Mouse (Mus musculus) E14TG2a.4 (cell line): ENCODE data around the gene Focad.

Source experiments
- H3K27me3 ChIP-seq: 2 replicates; pipeline ENCODE4 v1.6.1; 2014; ENCODE audit warnings: low read length, control low read depth; ENCODE audit not compliant: insufficient read depth
- H3K36me3 ChIP-seq: 2 replicates; pipeline ENCODE4 v1.6.1; 2014; ENCODE audit warnings: low read length, control low read depth; ENCODE audit not compliant: insufficient read depth
- H3K4me1 ChIP-seq: replicated peaks from 2 replicates; pipeline ENCODE4 v1.6.1; 2014; ENCODE audit warnings: low read depth, low read length, control low read depth
- H3K4me3 ChIP-seq: replicated peaks from 2 replicates; pipeline ENCODE4 v1.5.1; 2014; ENCODE audit warnings: mild to moderate bottlenecking, low read length
- H3K9me3 ChIP-seq: 2 replicates; pipeline ENCODE4 v1.6.1; 2014; ENCODE audit warnings: low read length, control low read depth
- CTCF ChIP-seq: conservative IDR thresholded peaks from 2 replicates; pipeline ENCODE4 v1.5.1; 2014; ENCODE audit warnings: low read length
- NANOG ChIP-seq: IDR thresholded peaks from 2 replicates; pipeline ENCODE4 v1.6.1; 2014; ENCODE audit warnings: borderline replicate concordance, low read length, mixed read lengths
- POU5F1 ChIP-seq: IDR thresholded peaks from 2 replicates; pipeline ENCODE4 v1.6.1; 2014; ENCODE audit warnings: low read length, borderline replicate concordance

Gene Focad

GRCm38 (mm10) chr4:88245494-88245893 lies 151.1 kb downstream of the Focad start:
- H3K4me1 ChIP-seq, result no peaks in the 10 kb centered on the region
- H3K9me3 ChIP-seq, result no peaks in the 10 kb centered on the region
- no peak overlapping the region for H3K4me3 ChIP-seq
- H3K27me3 ChIP-seq, result no peaks in the 10 kb centered on the region
- no peaks in the 10 kb centered on the region for H3K36me3 ChIP-seq
- TF ChIP-seq NANOG (no peak), CTCF (no peak), POU5F1 (no peak)

- H3K9me3 ChIP-seq, result peaks cover 3% of the 10 kb centered on the region; the same call in 1 of the 2 replicates
- TF ChIP-seq POU5F1 (no peak), NANOG (no peak), CTCF (no peak)
- no peaks in the 10 kb centered on the region for H3K4me1 ChIP-seq
- no peaks in the 10 kb centered on the region for H3K36me3 ChIP-seq
- H3K27me3 ChIP-seq, result no peaks in the 10 kb centered on the region
- H3K4me3 ChIP-seq, result no peak overlapping the region
Observed at GRCm38 (mm10) chr4:88261349-88261748, 166.9 kb downstream of the Focad start.

DNA sequence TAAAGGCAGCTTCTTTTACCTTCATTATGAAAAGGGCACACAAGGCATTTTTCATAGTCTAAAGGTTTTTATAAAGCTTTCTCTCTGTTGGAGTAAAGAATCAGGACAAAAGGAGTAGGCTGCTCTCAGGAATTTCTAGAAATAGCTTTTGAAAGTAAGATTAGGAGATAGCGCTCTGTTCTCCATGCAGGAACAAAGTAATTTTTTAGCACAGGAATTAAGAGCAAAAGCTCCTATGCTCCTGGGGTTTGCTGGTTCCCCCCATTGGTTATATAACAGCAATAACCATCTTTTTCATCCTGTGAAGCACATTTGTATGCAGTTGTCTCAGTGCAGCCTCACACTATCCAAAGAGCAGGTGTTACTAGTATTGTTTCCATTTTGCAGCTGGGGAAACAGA lies 170.1 kb downstream of the Focad start:
- H3K36me3 ChIP-seq, result no peaks in the 10 kb centered on the region
- TF ChIP-seq CTCF (no peak), NANOG (no peak), POU5F1 (no peak)

GRCm38 (mm10) chr4:88270408-88271067 lies 176.1 kb downstream of the Focad start:
- Histone ChIP-seq H3K9me3 (no peaks in the 10 kb centered on the region), H3K36me3 (no peaks in the 10 kb centered on the region), H3K4me1 (no peaks in the 10 kb centered on the region), H3K4me3 (no peak overlapping the region), H3K27me3 (no peaks in the 10 kb centered on the region)
- TF ChIP-seq NANOG (no peak), CTCF (no peak), POU5F1 (no peak)

More for the DNA sequence above, 170.1 kb downstream of the Focad start:
- Histone ChIP-seq H3K4me1 (no peaks in the 10 kb centered on the region), H3K4me3 (no peak overlapping the region), H3K9me3 (no peaks in the 10 kb centered on the region), H3K27me3 (no peaks in the 10 kb centered on the region)

DNA sequence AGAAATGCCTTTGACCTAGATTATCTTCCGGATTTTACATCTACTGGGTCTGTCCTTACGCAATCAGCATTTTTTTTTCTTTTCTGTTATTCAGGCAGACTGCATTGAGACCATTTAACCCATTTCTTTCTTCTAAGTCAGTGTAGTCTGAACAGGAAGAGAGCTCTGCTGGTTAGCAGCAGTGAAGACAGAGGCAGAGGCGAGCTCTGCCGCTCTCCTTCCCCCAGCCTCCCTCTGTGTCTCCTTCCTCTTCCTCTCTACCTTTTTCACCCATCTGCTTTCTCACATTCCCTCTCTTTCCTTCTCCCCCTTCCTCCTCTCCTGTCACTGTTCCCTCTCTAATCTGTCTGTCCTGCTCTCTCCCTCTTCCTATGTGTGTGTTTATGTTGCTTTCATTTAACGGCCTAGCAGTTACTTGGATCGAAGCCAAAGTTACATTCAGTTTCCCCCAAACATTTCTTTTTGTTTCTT lies 181.2 kb downstream of the Focad start:
- no peaks in the 10 kb centered on the region for H3K4me1 ChIP-seq
- no peak overlapping the region for H3K4me3 ChIP-seq
- no peaks in the 10 kb centered on the region for H3K27me3 ChIP-seq
- TF ChIP-seq CTCF, result no peak
- TF ChIP-seq NANOG, result no peak
- TF ChIP-seq POU5F1, result no peak
- no peaks in the 10 kb centered on the region for H3K9me3 ChIP-seq
- H3K36me3 ChIP-seq, result no peaks in the 10 kb centered on the region

- Histone ChIP-seq H3K27me3 (no peaks in the 10 kb centered on the region), H3K9me3 (no peaks in the 10 kb centered on the region), H3K36me3 (no peaks in the 10 kb centered on the region), H3K4me3 (no peak overlapping the region), H3K4me1 (no peaks in the 10 kb centered on the region)
- TF ChIP-seq NANOG (no peak), POU5F1 (no peak), CTCF (no peak)
Observed at GRCm38 (mm10) chr4:88276058-88276734, 181.8 kb downstream of the Focad start.

GRCm38 (mm10) chr4:88278524-88278923 lies 184.1 kb downstream of the Focad start:
- Histone ChIP-seq H3K36me3 (no peaks in the 10 kb centered on the region), H3K4me1 (no peaks in the 10 kb centered on the region), H3K4me3 (no peak overlapping the region), H3K27me3 (no peaks in the 10 kb centered on the region), H3K9me3 (no peaks in the 10 kb centered on the region)
- TF ChIP-seq NANOG, result no peak
- TF ChIP-seq POU5F1, result no peak
- TF ChIP-seq CTCF, result no peak

- no peaks in the 10 kb centered on the region for H3K4me1 ChIP-seq
- H3K4me3 ChIP-seq, result no peak overlapping the region
- no peaks in the 10 kb centered on the region for H3K27me3 ChIP-seq
- TF ChIP-seq CTCF (peak; percentile 57), POU5F1 (no peak)
- H3K36me3 ChIP-seq, result no peaks in the 10 kb centered on the region
- no peaks in the 10 kb centered on the region for H3K9me3 ChIP-seq
Observed at GRCm38 (mm10) chr4:88280536-88280935, 186.1 kb downstream of the Focad start.

DNA sequence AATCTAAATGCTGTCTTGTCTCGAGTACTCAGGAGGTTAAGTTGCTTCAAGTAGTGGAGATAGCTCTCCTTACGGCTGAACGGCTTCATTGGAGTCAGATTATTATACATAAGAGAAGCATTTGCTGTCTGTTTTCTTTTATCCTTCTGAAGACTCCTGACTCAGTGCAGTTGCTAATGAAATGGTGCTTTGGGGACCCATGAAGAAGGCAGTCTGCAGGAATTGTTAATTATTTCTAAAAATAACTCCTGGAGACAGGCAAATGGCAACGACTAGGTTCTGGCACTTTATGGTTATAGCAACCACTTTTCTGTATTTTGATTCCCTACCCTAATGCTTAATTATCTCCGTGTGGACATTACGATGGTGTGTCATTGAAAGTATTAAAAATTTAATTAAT lies 201.1 kb downstream of the Focad start:
- H3K36me3 ChIP-seq, result no peaks in the 10 kb centered on the region
- no peaks in the 10 kb centered on the region for H3K9me3 ChIP-seq
- no peaks in the 10 kb centered on the region for H3K4me1 ChIP-seq
- H3K4me3 ChIP-seq, result no peak overlapping the region
- no peaks in the 10 kb centered on the region for H3K27me3 ChIP-seq
- TF ChIP-seq POU5F1 (no peak), CTCF (no peak), NANOG (no peak)
